Mouse (Mus musculus) urinary bladder, postnatal 0 days (tissue): ENCODE measurements around the gene Olfr895. TPM values are rescaled to one million over a fixed set of nuclear protein-coding genes. Genes with fewer than 3 reads are reported as not detected.

ENCODE experiments used
- polyA plus RNA-seq: library from polyadenylated mRNA; unstranded; fragments of >200 nt; fragmentation: Nextera tagmentation; extraction: Ambion mirVana; gene quantifications from 2 replicates; pipeline ENCODE4 v1.2.1, GENCODE M21; 2015

Olfr895 gene
- not detected in 2 replicates for polyA plus RNA-seq

DNA sequence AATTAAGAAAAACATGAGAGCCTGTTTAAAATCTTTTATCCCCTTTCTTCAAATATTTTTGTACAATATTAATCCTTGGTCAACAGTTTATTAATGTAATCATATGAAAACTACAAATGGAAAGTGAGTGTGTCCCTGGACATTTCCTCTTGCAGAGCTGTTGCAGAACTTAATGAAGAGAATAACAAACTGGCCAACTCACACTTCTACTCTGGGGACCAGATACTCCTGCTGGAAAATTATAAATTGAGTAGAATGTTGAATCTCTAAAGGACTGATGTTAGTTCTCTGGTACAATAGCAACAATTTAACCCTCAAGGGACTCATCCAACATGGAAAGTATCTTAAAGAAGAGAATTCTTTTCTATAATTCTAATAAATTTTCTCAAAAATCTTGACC, at the start of gene Olfr895:
TSS of gene Olfr895 (plus strand) at position 301 of the 400 bp plus-strand sequence.

DNA sequence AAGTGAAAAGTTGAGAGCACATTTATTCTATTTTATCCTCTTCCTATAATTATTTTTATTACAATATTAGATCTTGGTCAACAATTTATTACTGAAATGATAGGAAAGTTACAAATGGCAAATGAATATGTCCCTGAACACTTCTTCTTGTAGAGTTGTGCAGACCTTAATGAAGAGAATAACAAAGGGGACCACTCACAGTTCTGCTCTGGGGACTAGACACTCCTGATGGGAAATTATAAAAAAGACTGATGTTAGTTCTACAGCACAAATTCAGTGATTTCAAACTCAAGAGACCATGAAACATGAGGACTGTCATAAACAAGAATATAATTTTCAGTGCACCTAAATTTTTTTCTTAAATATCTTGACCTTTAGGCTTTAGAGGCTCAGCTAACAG, 15.2 kb upstream of the Olfr895 start, which contains the start of gene Olfr143:
TSS of gene Olfr143 (plus strand) at position 301 of the 400 bp plus-strand sequence.

DNA sequence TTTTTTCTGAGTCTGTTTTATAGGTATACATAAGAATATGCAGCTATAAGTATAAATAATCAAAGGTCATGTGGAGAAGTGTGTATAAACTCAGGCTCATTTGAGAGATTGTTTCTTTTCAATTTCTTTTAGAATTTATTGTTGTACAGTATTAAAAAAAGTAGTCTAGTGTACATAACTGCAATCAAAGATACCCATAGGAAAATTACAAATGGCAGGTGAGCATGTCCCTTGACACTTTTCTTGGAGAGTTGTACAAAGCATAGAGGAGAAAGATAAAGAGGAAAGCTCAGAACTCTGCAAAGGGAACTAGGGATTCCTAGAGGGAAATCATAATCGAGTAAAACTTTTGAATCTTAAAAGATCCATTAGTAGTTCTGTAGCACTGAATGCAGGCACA, 23.2 kb downstream of the Olfr895 start, which contains the start of gene Olfr896-ps1:
TSS of gene Olfr896-ps1 (plus strand) at position 301 of the 400 bp plus-strand sequence.

Other genes with a start within 250 kb of the Olfr895 start
- gene Olfr883, start 242.0 kb upstream of the Olfr895 start, polyA plus RNA-seq: not detected in 2 replicates
- gene Olfr884, start 221.3 kb upstream of the Olfr895 start, polyA plus RNA-seq: not detected in 2 replicates
- gene Olfr885, start 206.5 kb upstream of the Olfr895 start, polyA plus RNA-seq: not detected in 2 replicates
- not detected in 2 replicates for gene Olfr887, start 183.8 kb upstream of the Olfr895 start, polyA plus RNA-seq
- gene Olfr888, start 159.7 kb upstream of the Olfr895 start, polyA plus RNA-seq: not detected in 2 replicates
- gene Olfr889, start 152.7 kb upstream of the Olfr895 start, polyA plus RNA-seq: 0.02 TPM in 2 replicates
- 0.04 TPM in 1 of 2 replicates, not detected in the other for gene Olfr890, start 125.3 kb upstream of the Olfr895 start, polyA plus RNA-seq
- not detected in 2 replicates for gene Olfr891, start 87.0 kb upstream of the Olfr895 start, polyA plus RNA-seq
- 0.13 and 0.17 TPM in 2 replicates for gene Olfr893, start 59.5 kb upstream of the Olfr895 start, polyA plus RNA-seq
- gene Olfr894, start 49.8 kb upstream of the Olfr895 start, polyA plus RNA-seq: not detected in 2 replicates
- gene Olfr143, start 15.1 kb upstream of the Olfr895 start, polyA plus RNA-seq: not detected in 2 replicates
- gene Olfr896-ps1, start 23.3 kb downstream of the Olfr895 start, polyA plus RNA-seq: not detected in 2 replicates
- gene Olfr25, start 61.2 kb downstream of the Olfr895 start, polyA plus RNA-seq: not detected in 2 replicates
- not detected in 2 replicates for gene Olfr898, start 80.6 kb downstream of the Olfr895 start, polyA plus RNA-seq
- gene Olfr250, start 99.0 kb downstream of the Olfr895 start, polyA plus RNA-seq: not detected in 2 replicates
- not detected in 2 replicates for gene Olfr251, start 109.2 kb downstream of the Olfr895 start, polyA plus RNA-seq
- not detected in 2 replicates for gene Olfr147, start 133.8 kb downstream of the Olfr895 start, polyA plus RNA-seq
- gene Olfr901, start 161.6 kb downstream of the Olfr895 start, polyA plus RNA-seq: not detected in 2 replicates
- not detected in 2 replicates for gene Olfr902, start 179.8 kb downstream of the Olfr895 start, polyA plus RNA-seq
- not detected in 2 replicates for gene Olfr904, start 195.3 kb downstream of the Olfr895 start, polyA plus RNA-seq
- not detected in 2 replicates for gene Olfr905, start 203.3 kb downstream of the Olfr895 start, polyA plus RNA-seq
- not detected in 2 replicates for gene Olfr906, start 219.2 kb downstream of the Olfr895 start, polyA plus RNA-seq
- gene Olfr907, start 227.9 kb downstream of the Olfr895 start, polyA plus RNA-seq: not detected in 2 replicates